Mouse (Mus musculus): ENCODE results near the gene Gm26741.

The Gm26741 gene

DNA sequence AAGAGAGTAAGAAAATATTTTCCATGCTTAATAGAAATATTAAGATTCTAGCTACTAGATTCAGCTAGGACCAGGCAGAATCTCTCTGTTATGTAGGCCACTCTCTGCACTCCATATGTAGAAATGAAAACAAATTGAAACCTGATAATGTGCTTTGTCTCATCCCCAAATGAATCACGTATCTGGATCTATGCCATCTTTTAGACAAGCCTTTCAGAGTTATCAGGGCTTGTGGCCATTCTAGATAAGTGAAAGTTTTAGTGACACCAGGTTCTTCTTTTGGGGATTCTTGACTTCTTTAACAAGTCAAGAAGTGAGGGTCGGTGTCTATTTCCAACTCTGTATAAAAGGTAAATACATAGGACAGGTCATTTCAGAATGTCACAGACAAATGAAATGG is 40.1 kb downstream of the Gm26741 start:
- Histone ChIP-seq H3K36me3 (ENCODE audit: insufficient read depth, low read length) (no peaks in the 10 kb centered on the region), H3K9me3 (ENCODE audit: low read length) (no peaks in the 10 kb centered on the region), H3K4me1 (replicated peaks; ENCODE audit: low read depth, low read length) (no peaks in the 10 kb centered on the region), H3K4me3 (replicated peaks; ENCODE audit: low read length) (no peak overlapping the region), H3K27me3 (ENCODE audit: insufficient read depth, low read length) (no peaks in the 10 kb centered on the region)
- TF ChIP-seq POU5F1 (IDR thresholded peaks at IDR 0.05; ENCODE audit: borderline replicate concordance, low read length) (no peak), NANOG (IDR thresholded peaks at IDR 0.05; ENCODE audit: borderline replicate concordance, low read length) (no peak), CTCF (conservative IDR thresholded peaks at IDR 0.05; ENCODE audit: low read length) (no peak)

DNA sequence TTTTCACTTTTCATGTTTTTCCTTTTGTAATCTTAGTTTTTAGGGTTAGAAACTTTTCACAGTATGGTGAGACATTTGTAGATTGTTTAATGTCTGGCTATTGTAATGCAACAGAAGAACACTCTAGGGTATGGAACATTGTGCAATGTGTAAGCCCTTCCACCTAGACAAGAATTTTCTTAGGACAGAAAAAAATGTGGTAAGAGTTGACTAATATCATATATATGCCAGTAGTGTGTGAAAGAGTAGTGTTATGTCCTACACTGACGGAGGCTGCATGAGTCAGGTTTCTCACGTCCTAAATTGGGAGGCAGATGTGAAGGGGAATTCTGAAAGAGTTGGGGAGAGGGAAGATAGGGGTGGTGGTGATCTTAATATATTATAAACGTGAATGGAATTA is 41.2 kb downstream of the Gm26741 start:
- Histone ChIP-seq H3K4me3 (replicated peaks; ENCODE audit: low read length) (no peak overlapping the region), H3K36me3 (ENCODE audit: insufficient read depth, low read length) (no peaks in the 10 kb centered on the region), H3K27me3 (ENCODE audit: insufficient read depth, low read length) (no peaks in the 10 kb centered on the region), H3K4me1 (replicated peaks; ENCODE audit: low read depth, low read length) (no peaks in the 10 kb centered on the region), H3K9me3 (ENCODE audit: low read length) (no peaks in the 10 kb centered on the region)
- TF ChIP-seq POU5F1 (IDR thresholded peaks at IDR 0.05; ENCODE audit: borderline replicate concordance, low read length) (no peak), NANOG (IDR thresholded peaks at IDR 0.05; ENCODE audit: borderline replicate concordance, low read length) (no peak), CTCF (conservative IDR thresholded peaks at IDR 0.05; ENCODE audit: low read length) (no peak)

DNA sequence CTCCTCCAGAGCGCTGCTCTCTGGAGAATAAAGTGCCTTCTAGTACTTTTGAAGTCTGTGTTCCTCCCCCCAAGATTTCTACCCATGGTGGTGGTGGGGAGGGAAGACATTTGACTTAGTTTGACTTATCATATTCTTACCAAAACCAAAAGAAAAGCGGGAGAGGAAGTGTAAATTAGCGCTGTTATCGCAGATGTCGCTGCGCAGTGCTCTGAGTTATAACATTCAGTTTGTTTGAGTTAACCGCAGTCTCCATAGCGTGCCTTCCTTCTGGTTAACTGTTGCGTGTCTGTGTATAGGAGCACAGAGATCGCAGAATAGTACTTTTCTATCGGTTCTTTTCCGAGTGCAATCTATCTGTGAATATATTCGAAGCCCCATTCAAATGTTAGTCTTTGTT is 46.6 kb downstream of the Gm26741 start:
- H3K27me3 ChIP-seq (ENCODE audit: insufficient read depth, low read length): no peaks in the 10 kb centered on the region
- H3K36me3 ChIP-seq (ENCODE audit: insufficient read depth, low read length): no peaks in the 10 kb centered on the region
- H3K4me1 ChIP-seq (replicated peaks; ENCODE audit: low read depth, low read length): no peaks in the 10 kb centered on the region
- H3K4me3 ChIP-seq (replicated peaks; ENCODE audit: low read length): no peak overlapping the region
- H3K9me3 ChIP-seq (ENCODE audit: low read length): no peaks in the 10 kb centered on the region
- TF ChIP-seq CTCF (conservative IDR thresholded peaks at IDR 0.05; ENCODE audit: low read length) (no peak), POU5F1 (IDR thresholded peaks at IDR 0.05; ENCODE audit: borderline replicate concordance, low read length) (no peak), NANOG (IDR thresholded peaks at IDR 0.05; ENCODE audit: borderline replicate concordance, low read length) (no peak)

DNA sequence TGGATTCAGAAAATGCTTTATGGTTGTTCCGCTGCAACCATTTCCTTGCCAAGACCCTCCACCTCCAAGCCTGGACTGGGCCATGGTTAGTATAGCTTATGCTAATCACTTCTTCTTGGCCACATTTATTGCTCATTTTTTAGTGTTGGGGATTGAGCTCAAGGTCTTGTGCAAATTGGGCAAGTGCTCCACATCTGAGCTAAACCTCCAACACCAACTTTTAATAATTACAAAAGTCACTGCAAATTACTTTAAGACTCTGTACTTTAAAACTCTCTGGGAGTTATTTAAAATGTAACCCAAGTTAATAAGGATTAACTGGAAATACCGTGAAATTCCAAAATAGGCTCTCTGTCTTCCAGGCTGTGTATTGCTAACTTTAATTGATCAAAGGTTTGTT is 49.0 kb downstream of the Gm26741 start:
- H3K27me3 ChIP-seq (ENCODE audit: insufficient read depth, low read length): no peaks in the 10 kb centered on the region
- TF ChIP-seq CTCF (conservative IDR thresholded peaks at IDR 0.05; ENCODE audit: low read length): no peak
- TF ChIP-seq NANOG (IDR thresholded peaks at IDR 0.05; ENCODE audit: borderline replicate concordance, low read length): no peak
- TF ChIP-seq POU5F1 (IDR thresholded peaks at IDR 0.05; ENCODE audit: borderline replicate concordance, low read length): no peak
- H3K4me3 ChIP-seq (replicated peaks; ENCODE audit: low read length): no peak overlapping the region
- H3K9me3 ChIP-seq (ENCODE audit: low read length): no peaks in the 10 kb centered on the region
- H3K4me1 ChIP-seq (replicated peaks; ENCODE audit: low read depth, low read length): no peaks in the 10 kb centered on the region
- H3K36me3 ChIP-seq (ENCODE audit: insufficient read depth, low read length): no peaks in the 10 kb centered on the region

Measured in E14TG2a.4 (cell line).